ENCODE assay signal across 7 mouse cellular contexts in the genomic region with DNA sequence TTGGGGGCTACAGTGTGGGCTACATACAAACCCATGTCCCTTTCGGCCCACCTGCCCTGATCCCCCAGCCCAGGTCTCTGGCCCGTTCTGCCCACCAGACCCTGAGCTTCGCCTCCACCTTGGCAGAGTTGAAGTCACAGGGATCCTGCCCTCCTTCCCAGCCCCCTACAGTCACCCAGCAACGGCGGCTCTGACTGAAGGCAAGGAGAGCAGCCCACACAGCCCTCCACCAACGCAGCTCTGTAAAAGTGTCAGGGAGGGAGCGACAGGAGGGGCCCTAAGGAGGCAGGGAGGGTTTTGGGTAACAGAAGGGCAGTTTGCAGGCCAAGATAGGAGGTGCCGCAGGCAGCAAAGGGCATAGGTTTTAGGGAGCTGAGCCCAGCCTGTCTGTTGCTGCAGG. TPM values are rescaled to one million over a fixed set of nuclear protein-coding genes. Genes with fewer than 3 reads are reported as not detected.
DNase-seq lines count a peak whose midpoint lies in the region; ATAC-seq lines count a peak whose summit lies in the region.

No protein-coding gene starts in this region.

- H3K4me2 ChIP-seq in embryonic facial prominence, embryonic 11.5 days (ENCODE audit: low read depth, low read length), result peak overlapping the region; percentile 16; the same call in 1 of the 2 replicates
- peak overlapping the region; percentile 69 for H3K4me2 ChIP-seq in hindbrain, embryonic 13.5 days
- peak overlapping the region; percentile 71 for H3K4me2 ChIP-seq in midbrain, embryonic 16.5 days (ENCODE audit: low read length)

- H3K27ac ChIP-seq in embryonic facial prominence, embryonic 11.5 days (replicated peaks; ENCODE audit: low read depth, low read length), result no peak overlapping the region
- no peak overlapping the region for H3K27ac ChIP-seq in hindbrain, embryonic 13.5 days
- H3K27ac ChIP-seq in midbrain, embryonic 16.5 days (ENCODE audit: low read length), result no peak overlapping the region

- ATAC-seq in embryonic facial prominence, embryonic 11.5 days (replicated peaks; ENCODE audit: insufficient number of reproducible peaks, low FRiP score, low TSS enrichment, low read depth), result no peak
- ATAC-seq in hindbrain, embryonic 13.5 days (ENCODE audit: low FRiP score), result no peak
- ATAC-seq in midbrain, embryonic 16.5 days, result no peak

- H3K27me3 ChIP-seq in embryonic facial prominence, embryonic 11.5 days (ENCODE audit: control insufficient read depth, insufficient read depth, low read length), result no peaks in the 10 kb centered on the region
- H3K27me3 ChIP-seq in hindbrain, embryonic 13.5 days, result peaks cover 24% of the 10 kb centered on the region
- no peaks in the 10 kb centered on the region for H3K27me3 ChIP-seq in midbrain, embryonic 16.5 days (ENCODE audit: control insufficient read depth, insufficient read depth, low read depth, low read length)

- 73% methylated on average over 8 of the region's 8 CpGs for WGBS in embryonic facial prominence, embryonic 11.5 days
- 62% methylated on average over 8 of the region's 8 CpGs for WGBS in hindbrain, embryonic 13.5 days
- WGBS in midbrain, embryonic 16.5 days, result 66% methylated on average over 8 of the region's 8 CpGs

- peak overlapping the region; percentile 2; the same call in 1 of the 2 replicates for H3K9ac ChIP-seq in embryonic facial prominence, embryonic 11.5 days (replicated peaks; ENCODE audit: low read length)
- H3K9ac ChIP-seq in hindbrain, embryonic 13.5 days, result peak overlapping the region; percentile 88
- H3K9ac ChIP-seq in midbrain, embryonic 16.5 days (ENCODE audit: low read depth, low read length), result peak overlapping the region; percentile 89

- peaks cover 14% of the 10 kb centered on the region for H3K4me1 ChIP-seq in embryonic facial prominence, embryonic 11.5 days (ENCODE audit: control insufficient read depth, insufficient read depth, low read length)
- peaks cover 37% of the 10 kb centered on the region for H3K4me1 ChIP-seq in hindbrain, embryonic 13.5 days (replicated peaks)
- peaks cover 24% of the 10 kb centered on the region for H3K4me1 ChIP-seq in midbrain, embryonic 16.5 days (ENCODE audit: control insufficient read depth, insufficient read depth, low read length)

- 0 out of 2 replicates have a peak overlapping the region, but pooled peaks have one; percentile 9 for H3K4me3 ChIP-seq in embryonic facial prominence, embryonic 11.5 days (ENCODE audit: low read depth, low read length)
- H3K4me3 ChIP-seq in hindbrain, embryonic 13.5 days, result peak overlapping the region; percentile 60; the same call in 1 of the 2 replicates
- H3K4me3 ChIP-seq in midbrain, embryonic 16.5 days (ENCODE audit: low read depth, low read length), result no peak overlapping the region

- peak; percentile 54 to 70 for DNase-seq in layer of hippocampus, adult 18-20 months (ENCODE audit: low spot score in 2 of 2)
- DNase-seq in layer of hippocampus, postnatal 25 days (ENCODE audit: extremely low spot score in 1 of 2, low spot score in 1 of 2), result no peak
- no peak for DNase-seq in embryonic facial prominence, embryonic 11.5 days (ENCODE audit: low spot score)
- no peak for DNase-seq in spleen, postnatal 4 days (ENCODE audit: low spot score in 2 of 2)
- no peak for DNase-seq in cerebellum, adult 8-10 months

- H3K9me3 ChIP-seq in embryonic facial prominence, embryonic 11.5 days (replicated peaks; ENCODE audit: control insufficient read depth, low read length), result no peaks in the 10 kb centered on the region
- H3K9me3 ChIP-seq in hindbrain, embryonic 13.5 days, result no peaks in the 10 kb centered on the region
- no peaks in the 10 kb centered on the region for H3K9me3 ChIP-seq in midbrain, embryonic 16.5 days (replicated peaks; ENCODE audit: control insufficient read depth, low read length, poor library complexity, severe bottlenecking)

- peaks cover 4% of the 10 kb centered on the region; the same call in 1 of the 2 replicates for H3K36me3 ChIP-seq in embryonic facial prominence, embryonic 11.5 days (replicated peaks; ENCODE audit: control insufficient read depth, insufficient read depth, low read depth, low read length)
- peaks cover 37% of the 10 kb centered on the region for H3K36me3 ChIP-seq in hindbrain, embryonic 13.5 days
- H3K36me3 ChIP-seq in midbrain, embryonic 16.5 days (ENCODE audit: control insufficient read depth, insufficient read depth, low read length), result peaks cover 12% of the 10 kb centered on the region

RNA-seq across cellular contexts. Expression of gene Mast3, which starts 14.0 kb away (rescaled TPM):
- 100 to 1,000 TPM; 439 to 476 TPM for total RNA-seq in layer of hippocampus, adult 18-20 months (2021)
- total RNA-seq in layer of hippocampus, postnatal 25 days (2021), result 100 to 1,000 TPM; 411 to 437 TPM
- polyA plus RNA-seq in embryonic facial prominence, embryonic 11.5 days (2014; fragmentation: Nextera tagmentation; extraction: Ambion mirVana), result 8.3 and 9.7 TPM in 2 replicates
- 16.4 and 17.4 TPM in 2 replicates for polyA plus RNA-seq in hindbrain, embryonic 13.5 days (2015; fragmentation: Nextera tagmentation; extraction: Ambion mirVana)
- polyA plus RNA-seq in midbrain, embryonic 16.5 days (2015; fragmentation: Nextera tagmentation; extraction: Ambion mirVana), result 21.1 and 23.2 TPM in 2 replicates

RNA-seq across cellular contexts. Expression of gene Pik3r2, which starts 14.3 kb away (rescaled TPM):
- 100 to 1,000 TPM; 158 to 162 TPM for total RNA-seq in layer of hippocampus, adult 18-20 months (2021)
- 100 to 1,000 TPM; 154 to 159 TPM for total RNA-seq in layer of hippocampus, postnatal 25 days (2021)
- 30.1 and 33.4 TPM in 2 replicates for polyA plus RNA-seq in embryonic facial prominence, embryonic 11.5 days (2014; fragmentation: Nextera tagmentation; extraction: Ambion mirVana)
- 90.0 and 94.1 TPM in 2 replicates for polyA plus RNA-seq in hindbrain, embryonic 13.5 days (2015; fragmentation: Nextera tagmentation; extraction: Ambion mirVana)
- polyA plus RNA-seq in midbrain, embryonic 16.5 days (2015; fragmentation: Nextera tagmentation; extraction: Ambion mirVana), result 107 and 112 TPM in 2 replicates

RNA-seq across cellular contexts. Expression of gene Il12rb1, which starts 17.4 kb away (rescaled TPM):
- total RNA-seq in layer of hippocampus, adult 18-20 months (2021), result 1 to 10 TPM in 1 of 2 experiments, under 1 TPM in 1; 0.97 to 1.7 TPM
- total RNA-seq in layer of hippocampus, postnatal 25 days (2021), result 1 to 10 TPM in 1 of 2 experiments, under 1 TPM in 1; 0.94 to 1.4 TPM
- 0.10 TPM in 1 of 2 replicates, not detected in the other for polyA plus RNA-seq in embryonic facial prominence, embryonic 11.5 days (2014; fragmentation: Nextera tagmentation; extraction: Ambion mirVana)
- polyA plus RNA-seq in hindbrain, embryonic 13.5 days (2015; fragmentation: Nextera tagmentation; extraction: Ambion mirVana), result 0.08 and 0.13 TPM in 2 replicates
- polyA plus RNA-seq in midbrain, embryonic 16.5 days (2015; fragmentation: Nextera tagmentation; extraction: Ambion mirVana), result 0.08 and 0.19 TPM in 2 replicates

RNA-seq across cellular contexts. Expression of gene Mpv17l2, which starts 30.1 kb away (rescaled TPM):
- total RNA-seq in layer of hippocampus, adult 18-20 months (2021), result 10 to 100 TPM; 34.5 to 41.1 TPM
- total RNA-seq in layer of hippocampus, postnatal 25 days (2021), result 10 to 100 TPM; 41.7 to 42.2 TPM
- polyA plus RNA-seq in embryonic facial prominence, embryonic 11.5 days (2014; fragmentation: Nextera tagmentation; extraction: Ambion mirVana), result 25.8 and 33.5 TPM in 2 replicates
- 40.8 and 44.5 TPM in 2 replicates for polyA plus RNA-seq in hindbrain, embryonic 13.5 days (2015; fragmentation: Nextera tagmentation; extraction: Ambion mirVana)
- 34.8 and 35.7 TPM in 2 replicates for polyA plus RNA-seq in midbrain, embryonic 16.5 days (2015; fragmentation: Nextera tagmentation; extraction: Ambion mirVana)

RNA-seq across cellular contexts. Expression of gene Rab3a, which starts 36.4 kb away (rescaled TPM):
- 100 to 1,000 TPM; 814 to 823 TPM for total RNA-seq in layer of hippocampus, adult 18-20 months (2021)
- 100 to 1,000 TPM; 789 to 843 TPM for total RNA-seq in layer of hippocampus, postnatal 25 days (2021)
- polyA plus RNA-seq in embryonic facial prominence, embryonic 11.5 days (2014; fragmentation: Nextera tagmentation; extraction: Ambion mirVana), result 24.8 and 31.6 TPM in 2 replicates
- 352 and 355 TPM in 2 replicates for polyA plus RNA-seq in hindbrain, embryonic 13.5 days (2015; fragmentation: Nextera tagmentation; extraction: Ambion mirVana)
- 477 and 573 TPM in 2 replicates for polyA plus RNA-seq in midbrain, embryonic 16.5 days (2015; fragmentation: Nextera tagmentation; extraction: Ambion mirVana)

Comparison
In these comparisons a context has a peak if more than half of its experiments do, and no peak if none do; other contexts are left out.
1. DNase-seq: peak in layer of hippocampus, adult 18-20 months (2 of 2); none in layer of hippocampus, postnatal 25 days (0 of 2), embryonic facial prominence, embryonic 11.5 days (single experiment), spleen, postnatal 4 days (0 of 2) and cerebellum, adult 8-10 months (single experiment).
2. H3K4me2 ChIP-seq: peak in every context shown above with its lines; median percentile 71 in midbrain, embryonic 16.5 days; 69 in hindbrain, embryonic 13.5 days; 16 in embryonic facial prominence, embryonic 11.5 days.
3. H3K9ac ChIP-seq: peak in every context shown above with its lines; median percentile 89 in midbrain, embryonic 16.5 days; 88 in hindbrain, embryonic 13.5 days; 2 in embryonic facial prominence, embryonic 11.5 days.